Mouse (Mus musculus) forebrain, embryonic 16.5 days (tissue): ENCODE data around the gene Gm28035. TPM values are rescaled to one million over a fixed set of nuclear protein-coding genes. Genes with fewer than 3 reads are reported as not detected.

ENCODE experiments used
- ATAC-seq: fragments of 200-750 bp; cut with Nextera tagmentation; 2 replicates; pipeline ENCODE4 v1.8.0; 2017; ENCODE audit warnings: mild to moderate bottlenecking, moderate library complexity
- H3K27ac ChIP-seq: fragments of 300-500 bp; sonication (generic); 2 replicates; pipeline ENCODE4 v1.5.1; 2014; ENCODE audit warnings: low read length, control low read depth
- H3K27me3 ChIP-seq: fragments of 300-500 bp; sonication (generic); replicated peaks from 2 replicates; pipeline ENCODE4 v1.6.1; 2014; ENCODE audit warnings: low read length; ENCODE audit not compliant: control insufficient read depth, insufficient read depth
- H3K36me3 ChIP-seq: fragments of 300-500 bp; sonication (generic); 2 replicates; pipeline ENCODE4 v1.6.1; 2014; ENCODE audit not compliant: control insufficient read depth, insufficient read depth
- H3K4me1 ChIP-seq: fragments of 300-500 bp; sonication (generic); replicated peaks from 2 replicates; pipeline ENCODE4 v1.6.1; 2014; ENCODE audit warnings: low read length; ENCODE audit not compliant: control insufficient read depth, insufficient read depth
- H3K4me2 ChIP-seq: fragments of 300-500 bp; sonication (generic); 2 replicates; pipeline ENCODE4 v1.6.1; 2014; ENCODE audit warnings: mild to moderate bottlenecking, low read length, control low read depth
- H3K4me3 ChIP-seq: fragments of 300-500 bp; sonication (generic); replicated peaks from 2 replicates; pipeline ENCODE4 v1.5.1; 2014; ENCODE audit warnings: mild to moderate bottlenecking, low read length, control low read depth
- H3K9ac ChIP-seq: fragments of 300-500 bp; sonication (generic); replicated peaks from 2 replicates; pipeline ENCODE4 v1.6.1; 2014; ENCODE audit warnings: low read depth, low read length, control low read depth
- H3K9me3 ChIP-seq: fragments of 300-500 bp; sonication (generic); 2 replicates; pipeline ENCODE4 v1.6.1; 2016; ENCODE audit warnings: low read length; ENCODE audit not compliant: control insufficient read depth
- WGBS: fragments of 180-500 bp; shearing (Covaris S2); extraction: QIAGEN DNeasy Blood & Tissue Kit; methylation state at CpG from one replicate; pipeline ENCODE4 v1.1.7; 2014; 5-methylcytosine and 5-hydroxymethylcytosine counted together
- polyA plus RNA-seq: library from polyadenylated mRNA; unstranded; fragments of >200 nt; fragmentation: Nextera tagmentation; extraction: Ambion mirVana; gene quantifications from 2 replicates; pipeline ENCODE4 v1.2.1, GENCODE M21; 2015

Gene Gm28035
- polyA plus RNA-seq, 1 experiment from 2014 or later, result 0.58 TPM

DNA sequence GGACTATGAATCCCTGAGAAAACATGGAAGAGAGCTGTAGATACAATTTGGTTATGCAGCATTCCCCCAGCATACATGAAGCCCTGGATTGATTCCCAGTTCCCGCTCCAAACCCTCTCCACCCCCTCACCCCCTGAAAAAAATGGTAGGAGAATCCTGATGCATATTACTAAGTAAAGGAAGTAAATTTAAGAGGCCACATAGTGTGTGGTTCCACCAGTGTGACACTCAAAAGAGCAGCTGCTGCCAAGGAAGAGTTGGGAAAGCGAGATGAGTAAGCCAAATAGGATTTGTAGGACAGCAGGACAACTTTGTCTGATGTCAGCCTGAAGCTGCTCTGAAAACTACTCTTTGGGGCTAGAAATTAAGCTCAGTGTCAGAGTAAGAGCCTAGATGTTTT lies 71.1 kb downstream of the Gm28035 start:
- H3K4me1 ChIP-seq, result no peaks in the 10 kb centered on the region
- no peak overlapping the region for H3K27ac ChIP-seq
- H3K4me2 ChIP-seq, result no peak overlapping the region
- H3K27me3 ChIP-seq, result no peaks in the 10 kb centered on the region
- H3K4me3 ChIP-seq, result no peak overlapping the region
- peaks cover 55% of the 10 kb centered on the region for H3K36me3 ChIP-seq
- no peak for ATAC-seq
- no peak overlapping the region for H3K9ac ChIP-seq
- no peaks in the 10 kb centered on the region for H3K9me3 ChIP-seq
- WGBS, result 90% methylated on average over 2 of the region's 2 CpGs

DNA sequence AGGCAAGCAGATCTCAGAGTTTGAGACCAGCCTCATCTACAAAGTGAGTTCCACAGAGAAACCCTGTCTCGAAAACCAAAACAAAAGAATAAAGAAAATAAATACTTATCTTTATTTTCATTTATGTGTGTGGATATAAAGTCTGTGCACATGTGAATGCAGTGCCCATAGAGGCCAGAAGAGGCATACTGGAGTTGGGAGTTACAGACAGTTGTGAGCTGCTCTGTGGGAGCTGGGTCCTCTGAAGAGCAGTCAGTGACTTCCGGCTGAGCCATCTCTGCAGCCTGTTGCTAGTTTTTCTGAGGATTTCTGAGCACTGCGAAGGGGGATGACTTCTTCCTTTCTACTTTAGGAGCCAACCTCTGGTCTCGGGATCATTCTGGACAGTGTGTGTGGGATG lies 75.8 kb downstream of the Gm28035 start:
- no peak overlapping the region for H3K27ac ChIP-seq
- ATAC-seq, result no peak
- peaks cover 56% of the 10 kb centered on the region for H3K36me3 ChIP-seq
- H3K4me3 ChIP-seq, result no peak overlapping the region
- no peaks in the 10 kb centered on the region for H3K4me1 ChIP-seq
- no peak overlapping the region for H3K4me2 ChIP-seq
- WGBS, result 94% methylated on average over 4 of the region's 4 CpGs
- H3K9me3 ChIP-seq, result no peaks in the 10 kb centered on the region
- H3K27me3 ChIP-seq, result no peaks in the 10 kb centered on the region
- H3K9ac ChIP-seq, result no peak overlapping the region

GRCm38 (mm10) chr2:30316955-30317354 lies 76.6 kb downstream of the Gm28035 start:
- no peak overlapping the region for H3K27ac ChIP-seq
- H3K27me3 ChIP-seq, result no peaks in the 10 kb centered on the region
- H3K36me3 ChIP-seq, result peaks cover 60% of the 10 kb centered on the region
- no peaks in the 10 kb centered on the region for H3K4me1 ChIP-seq
- no peak overlapping the region for H3K4me2 ChIP-seq
- H3K4me3 ChIP-seq, result no peak overlapping the region
- WGBS, result 94% methylated on average over 5 of the region's 5 CpGs
- H3K9me3 ChIP-seq, result no peaks in the 10 kb centered on the region
- no peak overlapping the region for H3K9ac ChIP-seq
- ATAC-seq, result no peak

- no peak overlapping the region for H3K27ac ChIP-seq
- no peak for ATAC-seq
- H3K9ac ChIP-seq, result no peak overlapping the region
- H3K4me3 ChIP-seq, result no peak overlapping the region
- no peak overlapping the region for H3K4me2 ChIP-seq
- 93% methylated on average over 4 of the region's 4 CpGs for WGBS
- peaks cover 69% of the 10 kb centered on the region for H3K36me3 ChIP-seq
- no peaks in the 10 kb centered on the region for H3K27me3 ChIP-seq
- no peaks in the 10 kb centered on the region for H3K4me1 ChIP-seq
- no peaks in the 10 kb centered on the region for H3K9me3 ChIP-seq
Measured at GRCm38 (mm10) chr2:30319260-30319659, 78.9 kb downstream of the Gm28035 start.

GRCm38 (mm10) chr2:30323111-30323510 lies 82.7 kb downstream of the Gm28035 start:
- no peaks in the 10 kb centered on the region for H3K9me3 ChIP-seq
- H3K4me1 ChIP-seq, result no peaks in the 10 kb centered on the region
- H3K27ac ChIP-seq, result no peak overlapping the region
- no peak overlapping the region for H3K4me3 ChIP-seq
- H3K9ac ChIP-seq, result no peak overlapping the region
- no peaks in the 10 kb centered on the region for H3K27me3 ChIP-seq
- peaks cover 69% of the 10 kb centered on the region for H3K36me3 ChIP-seq
- 96% methylated on average over 7 of the region's 7 CpGs for WGBS
- ATAC-seq, result no peak
- H3K4me2 ChIP-seq, result no peak overlapping the region

- no peaks in the 10 kb centered on the region for H3K4me1 ChIP-seq
- no peaks in the 10 kb centered on the region for H3K27me3 ChIP-seq
- H3K4me3 ChIP-seq, result no peak overlapping the region
- H3K27ac ChIP-seq, result no peak overlapping the region
- no peak overlapping the region for H3K9ac ChIP-seq
- 93% methylated on average over 5 of the region's 5 CpGs for WGBS
- no peak for ATAC-seq
- peaks cover 75% of the 10 kb centered on the region for H3K36me3 ChIP-seq
- no peak overlapping the region for H3K4me2 ChIP-seq
- H3K9me3 ChIP-seq, result no peaks in the 10 kb centered on the region
Measured at GRCm38 (mm10) chr2:30325296-30325695, 84.9 kb downstream of the Gm28035 start.

DNA sequence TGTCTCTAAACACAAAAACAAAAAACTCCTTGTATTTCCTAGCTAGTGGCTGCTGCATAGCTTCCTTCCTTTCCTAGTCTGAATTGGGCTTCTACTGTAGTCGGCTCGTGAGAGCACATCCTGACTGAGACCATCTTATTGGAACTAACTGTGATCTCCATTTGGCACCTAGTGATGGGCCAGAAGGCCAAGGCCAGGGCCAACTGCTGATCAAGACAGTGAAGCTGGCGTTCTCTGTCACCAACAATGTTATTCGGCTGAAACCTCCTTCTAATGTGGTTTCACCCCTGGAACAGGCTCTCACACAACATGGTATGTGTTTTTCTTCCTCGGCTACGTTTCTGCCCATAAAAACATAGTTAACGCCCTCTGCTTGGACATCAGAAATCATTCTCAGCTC lies 86.9 kb downstream of the Gm28035 start:
- Histone ChIP-seq H3K36me3 (peaks cover 65% of the 10 kb centered on the region), H3K9me3 (no peaks in the 10 kb centered on the region), H3K9ac (no peak overlapping the region), H3K4me1 (no peaks in the 10 kb centered on the region), H3K27ac (no peak overlapping the region), H3K27me3 (no peaks in the 10 kb centered on the region), H3K4me2 (no peak overlapping the region), H3K4me3 (no peak overlapping the region)
- WGBS, result 92% methylated on average over 7 of the region's 7 CpGs
- no peak for ATAC-seq

GRCm38 (mm10) chr2:30328791-30329190 lies 88.4 kb downstream of the Gm28035 start:
- no peak overlapping the region for H3K4me2 ChIP-seq
- H3K4me1 ChIP-seq, result no peaks in the 10 kb centered on the region
- WGBS, result 76% methylated on average over 3 of the region's 3 CpGs
- no peak overlapping the region for H3K4me3 ChIP-seq
- no peak overlapping the region for H3K9ac ChIP-seq
- H3K27me3 ChIP-seq, result no peaks in the 10 kb centered on the region
- H3K27ac ChIP-seq, result no peak overlapping the region
- H3K9me3 ChIP-seq, result no peaks in the 10 kb centered on the region
- peaks cover 62% of the 10 kb centered on the region for H3K36me3 ChIP-seq
- no peak for ATAC-seq
